Mouse (Mus musculus): ENCODE results near the gene Tmem45b. TPM values are rescaled to one million over a fixed set of nuclear protein-coding genes. Genes with fewer than 3 reads are reported as not detected.
A peak's percentile ranks its signal among the peaks of the same experiment; 100 is the strongest.
"Not testable (repeated sequence)": the region's sequence is repeated elsewhere in the genome, so short reads cannot be mapped to it uniquely, and the experiment has no call there.

The Tmem45b gene
- polyA plus RNA-seq (2014; fragmentation: Nextera tagmentation; extraction: Ambion mirVana): 10.2 and 11.8 TPM in 2 replicates

- H3K4me2 ChIP-seq (replicated peaks; ENCODE audit: low read depth, low read length): peak within 1 kb of the TSS; percentile 47
- no peaks in the 10 kb centered on the region for H3K36me3 ChIP-seq (ENCODE audit: control insufficient read depth, insufficient read depth, low read length)
- peak within 1 kb of the TSS; percentile 28 for H3K4me3 ChIP-seq (ENCODE audit: low read length)
- H3K27ac ChIP-seq (ENCODE audit: low read depth, low read length): no peak within 1 kb of the TSS
- ATAC-seq (ENCODE audit: low FRiP score, low TSS enrichment): peak; percentile 52
- peak within 1 kb of the TSS; percentile 42; the same call in 1 of the 2 replicates for H3K9ac ChIP-seq (ENCODE audit: low read depth, low read length)
- no peaks in the 10 kb centered on the region; the same call in 1 of the 2 replicates for H3K9me3 ChIP-seq (ENCODE audit: control insufficient read depth, low read length)
- 6% methylated on average over 33 of the region's 33 CpGs for WGBS
- peaks cover 27% of the 10 kb centered on the region for H3K27me3 ChIP-seq (ENCODE audit: control insufficient read depth, insufficient read depth, low read length)
- H3K4me1 ChIP-seq (ENCODE audit: control insufficient read depth, insufficient read depth, low read length): no peaks in the 10 kb centered on the region
Observed at GRCm38 (mm10) chr9:31463692-31464474, at the start of gene Tmem45b. Gene Tmem45b (minus strand): TSS chr9:31464462.

GRCm38 (mm10) chr9:31508189-31508588 lies 43.9 kb upstream of the Tmem45b start:
- H3K9me3 ChIP-seq (ENCODE audit: control insufficient read depth, low read length): no peaks in the 10 kb centered on the region
- no peak overlapping the region for H3K4me2 ChIP-seq (replicated peaks; ENCODE audit: low read depth, low read length)
- H3K36me3 ChIP-seq (ENCODE audit: control insufficient read depth, insufficient read depth, low read length): no peaks in the 10 kb centered on the region
- no peaks in the 10 kb centered on the region for H3K27me3 ChIP-seq (ENCODE audit: control insufficient read depth, insufficient read depth, low read length)
- no peak for ATAC-seq (ENCODE audit: low FRiP score, low TSS enrichment)
- no peak overlapping the region for H3K9ac ChIP-seq (ENCODE audit: low read depth, low read length)
- WGBS: 60% methylated on average over 3 of the region's 3 CpGs
- H3K4me1 ChIP-seq (ENCODE audit: control insufficient read depth, insufficient read depth, low read length): no peaks in the 10 kb centered on the region
- no peak overlapping the region for H3K27ac ChIP-seq (ENCODE audit: low read depth, low read length)
- H3K4me3 ChIP-seq (ENCODE audit: low read length): no peak overlapping the region

GRCm38 (mm10) chr9:31501221-31501620 lies 37.0 kb upstream of the Tmem45b start:
- not testable (repeated sequence) for H3K9me3 ChIP-seq (ENCODE audit: control insufficient read depth, low read length); H3K27me3 ChIP-seq (ENCODE audit: control insufficient read depth, insufficient read depth, low read length); ATAC-seq (ENCODE audit: low FRiP score, low TSS enrichment); H3K27ac ChIP-seq (ENCODE audit: low read depth, low read length); H3K4me2 ChIP-seq (replicated peaks; ENCODE audit: low read depth, low read length); H3K4me3 ChIP-seq (ENCODE audit: low read length); H3K4me1 ChIP-seq (ENCODE audit: control insufficient read depth, insufficient read depth, low read length); H3K9ac ChIP-seq (ENCODE audit: low read depth, low read length); H3K36me3 ChIP-seq (ENCODE audit: control insufficient read depth, insufficient read depth, low read length)
- 100% methylated on average over 1 of the region's 1 CpGs for WGBS

- H3K4me2 ChIP-seq (replicated peaks; ENCODE audit: low read depth, low read length): peak overlapping the region; percentile 47; the same call in 1 of the 2 replicates
- no peaks in the 10 kb centered on the region for H3K4me1 ChIP-seq (ENCODE audit: control insufficient read depth, insufficient read depth, low read length)
- ATAC-seq (ENCODE audit: low FRiP score, low TSS enrichment): no peak
- 49% methylated on average over 9 of the region's 9 CpGs for WGBS
- no peaks in the 10 kb centered on the region for H3K36me3 ChIP-seq (ENCODE audit: control insufficient read depth, insufficient read depth, low read length)
- H3K27ac ChIP-seq (ENCODE audit: low read depth, low read length): no peak overlapping the region
- H3K9ac ChIP-seq (ENCODE audit: low read depth, low read length): no peak overlapping the region
- no peaks in the 10 kb centered on the region; the same call in 1 of the 2 replicates for H3K9me3 ChIP-seq (ENCODE audit: control insufficient read depth, low read length)
- peak overlapping the region; percentile 28; the same call in 1 of the 2 replicates for H3K4me3 ChIP-seq (ENCODE audit: low read length)
- peaks cover 27% of the 10 kb centered on the region for H3K27me3 ChIP-seq (ENCODE audit: control insufficient read depth, insufficient read depth, low read length)
Observed at GRCm38 (mm10) chr9:31463190-31463589, 1.1 kb downstream of the Tmem45b start.

- no peak for ATAC-seq (ENCODE audit: low FRiP score, low TSS enrichment)
Observed at GRCm38 (mm10) chr9:31454356-31454755, 9.9 kb downstream of the Tmem45b start.

GRCm38 (mm10) chr9:31452166-31452565 lies 12.1 kb downstream of the Tmem45b start:
- Histone ChIP-seq H3K4me3 (ENCODE audit: low read length) (no peak overlapping the region), H3K4me1 (ENCODE audit: control insufficient read depth, insufficient read depth, low read length) (no peaks in the 10 kb centered on the region), H3K9ac (ENCODE audit: low read depth, low read length) (no peak overlapping the region), H3K36me3 (ENCODE audit: control insufficient read depth, insufficient read depth, low read length) (no peaks in the 10 kb centered on the region), H3K27ac (ENCODE audit: low read depth, low read length) (no peak overlapping the region), H3K9me3 (ENCODE audit: control insufficient read depth, low read length) (no peaks in the 10 kb centered on the region), H3K27me3 (ENCODE audit: control insufficient read depth, insufficient read depth, low read length) (no peaks in the 10 kb centered on the region), H3K4me2 (replicated peaks; ENCODE audit: low read depth, low read length) (no peak overlapping the region)
- ATAC-seq (ENCODE audit: low FRiP score, low TSS enrichment): no peak
- WGBS: 9% methylated on average over 10 of the region's 10 CpGs

More at GRCm38 (mm10) chr9:31454356-31454755, 9.9 kb downstream of the Tmem45b start:
- no peak overlapping the region for H3K9ac ChIP-seq (ENCODE audit: low read depth, low read length)
- WGBS: 59% methylated on average over 1 of the region's 1 CpGs
- no peaks in the 10 kb centered on the region for H3K4me1 ChIP-seq (ENCODE audit: control insufficient read depth, insufficient read depth, low read length)
- no peaks in the 10 kb centered on the region for H3K36me3 ChIP-seq (ENCODE audit: control insufficient read depth, insufficient read depth, low read length)
- H3K27ac ChIP-seq (ENCODE audit: low read depth, low read length): no peak overlapping the region
- H3K9me3 ChIP-seq (ENCODE audit: control insufficient read depth, low read length): no peaks in the 10 kb centered on the region
- H3K4me3 ChIP-seq (ENCODE audit: low read length): no peak overlapping the region
- H3K27me3 ChIP-seq (ENCODE audit: control insufficient read depth, insufficient read depth, low read length): no peaks in the 10 kb centered on the region
- no peak overlapping the region for H3K4me2 ChIP-seq (replicated peaks; ENCODE audit: low read depth, low read length)

GRCm38 (mm10) chr9:31449145-31449772 lies 15.0 kb downstream of the Tmem45b start:
- H3K4me1 ChIP-seq (ENCODE audit: control insufficient read depth, insufficient read depth, low read length): no peaks in the 10 kb centered on the region
- H3K9me3 ChIP-seq (ENCODE audit: control insufficient read depth, low read length): no peaks in the 10 kb centered on the region
- H3K9ac ChIP-seq (ENCODE audit: low read depth, low read length): no peak overlapping the region
- no peak overlapping the region for H3K27ac ChIP-seq (ENCODE audit: low read depth, low read length)
- H3K4me3 ChIP-seq (ENCODE audit: low read length): no peak overlapping the region
- H3K27me3 ChIP-seq (ENCODE audit: control insufficient read depth, insufficient read depth, low read length): no peaks in the 10 kb centered on the region
- 84% methylated on average over 7 of the region's 7 CpGs for WGBS
- no peak for ATAC-seq (ENCODE audit: low FRiP score, low TSS enrichment)
- H3K36me3 ChIP-seq (ENCODE audit: control insufficient read depth, insufficient read depth, low read length): no peaks in the 10 kb centered on the region
- H3K4me2 ChIP-seq (replicated peaks; ENCODE audit: low read depth, low read length): no peak overlapping the region

- Histone ChIP-seq H3K9ac (ENCODE audit: low read depth, low read length) (no peak overlapping the region), H3K27me3 (ENCODE audit: control insufficient read depth, insufficient read depth, low read length) (no peaks in the 10 kb centered on the region), H3K27ac (ENCODE audit: low read depth, low read length) (no peak overlapping the region), H3K4me2 (replicated peaks; ENCODE audit: low read depth, low read length) (no peak overlapping the region), H3K9me3 (ENCODE audit: control insufficient read depth, low read length) (no peaks in the 10 kb centered on the region), H3K4me1 (ENCODE audit: control insufficient read depth, insufficient read depth, low read length) (no peaks in the 10 kb centered on the region), H3K36me3 (ENCODE audit: control insufficient read depth, insufficient read depth, low read length) (no peaks in the 10 kb centered on the region), H3K4me3 (ENCODE audit: low read length) (no peak overlapping the region)
- no peak for ATAC-seq (ENCODE audit: low FRiP score, low TSS enrichment)
- 68% methylated on average over 8 of the region's 8 CpGs for WGBS
Observed at GRCm38 (mm10) chr9:31444236-31444635, 20.0 kb downstream of the Tmem45b start.

GRCm38 (mm10) chr9:31441487-31441886 lies 22.8 kb downstream of the Tmem45b start:
- no peaks in the 10 kb centered on the region for H3K9me3 ChIP-seq (ENCODE audit: control insufficient read depth, low read length)
- H3K27ac ChIP-seq (ENCODE audit: low read depth, low read length): no peak overlapping the region
- no peaks in the 10 kb centered on the region for H3K36me3 ChIP-seq (ENCODE audit: control insufficient read depth, insufficient read depth, low read length)
- H3K4me2 ChIP-seq (replicated peaks; ENCODE audit: low read depth, low read length): no peak overlapping the region
- H3K27me3 ChIP-seq (ENCODE audit: control insufficient read depth, insufficient read depth, low read length): no peaks in the 10 kb centered on the region
- H3K4me3 ChIP-seq (ENCODE audit: low read length): no peak overlapping the region
- ATAC-seq (ENCODE audit: low FRiP score, low TSS enrichment): no peak
- no peaks in the 10 kb centered on the region for H3K4me1 ChIP-seq (ENCODE audit: control insufficient read depth, insufficient read depth, low read length)
- H3K9ac ChIP-seq (ENCODE audit: low read depth, low read length): no peak overlapping the region
- 85% methylated on average over 3 of the region's 3 CpGs for WGBS

Measured in kidney, embryonic 14.5 days (tissue).